Mouse (Mus musculus) R1 (cell line): ENCODE measurements around the gene Gipc1.

Source experiments
- DNase-seq: peaks from one replicate; pipeline ENCODE4 v3.0.0-alpha.2; 2018; ENCODE audit warnings: low read depth, low spot score

Gipc1 gene

DNA sequence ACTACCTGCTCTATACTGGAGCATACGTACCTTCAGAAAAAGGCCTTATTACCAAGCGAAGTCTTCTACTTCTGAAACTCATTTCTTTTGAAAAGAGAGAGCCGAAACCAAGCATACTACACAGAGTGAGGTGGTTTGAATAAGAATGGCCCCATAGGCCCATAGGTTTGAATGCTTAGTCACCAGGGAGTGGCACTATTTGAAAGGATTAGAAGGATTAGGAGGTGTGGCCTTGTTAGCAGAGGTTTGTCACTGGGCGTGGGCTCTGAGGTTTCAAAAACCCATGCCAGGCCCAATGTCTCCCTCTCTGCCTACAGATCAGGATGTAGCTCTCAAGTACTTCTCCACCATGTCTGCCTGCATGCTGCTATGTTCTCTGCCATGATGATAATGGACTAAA is 4.4 kb upstream of the Gipc1 start:
- peak; percentile 74 for DNase-seq

DNA sequence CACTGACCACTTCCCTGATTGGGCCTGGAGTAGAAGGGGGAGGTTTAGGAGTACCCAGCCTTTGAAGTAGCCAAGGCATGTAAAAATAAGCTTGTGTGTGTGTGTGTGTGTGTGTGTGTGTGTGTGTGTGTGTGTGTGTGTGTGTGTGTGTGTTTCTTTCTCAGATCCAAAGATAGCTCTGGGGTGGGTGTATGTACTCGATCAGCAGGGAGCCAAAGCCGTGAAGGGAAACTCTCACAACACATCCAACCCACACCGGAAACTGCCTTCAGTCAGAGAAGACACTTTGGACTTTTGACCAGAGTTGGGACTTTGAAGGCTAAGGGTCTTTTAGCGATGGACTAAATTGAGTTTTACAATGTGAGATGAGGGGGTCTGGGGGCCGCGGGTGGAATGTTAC is 2.8 kb upstream of the Gipc1 start:
- no peak for DNase-seq

DNA sequence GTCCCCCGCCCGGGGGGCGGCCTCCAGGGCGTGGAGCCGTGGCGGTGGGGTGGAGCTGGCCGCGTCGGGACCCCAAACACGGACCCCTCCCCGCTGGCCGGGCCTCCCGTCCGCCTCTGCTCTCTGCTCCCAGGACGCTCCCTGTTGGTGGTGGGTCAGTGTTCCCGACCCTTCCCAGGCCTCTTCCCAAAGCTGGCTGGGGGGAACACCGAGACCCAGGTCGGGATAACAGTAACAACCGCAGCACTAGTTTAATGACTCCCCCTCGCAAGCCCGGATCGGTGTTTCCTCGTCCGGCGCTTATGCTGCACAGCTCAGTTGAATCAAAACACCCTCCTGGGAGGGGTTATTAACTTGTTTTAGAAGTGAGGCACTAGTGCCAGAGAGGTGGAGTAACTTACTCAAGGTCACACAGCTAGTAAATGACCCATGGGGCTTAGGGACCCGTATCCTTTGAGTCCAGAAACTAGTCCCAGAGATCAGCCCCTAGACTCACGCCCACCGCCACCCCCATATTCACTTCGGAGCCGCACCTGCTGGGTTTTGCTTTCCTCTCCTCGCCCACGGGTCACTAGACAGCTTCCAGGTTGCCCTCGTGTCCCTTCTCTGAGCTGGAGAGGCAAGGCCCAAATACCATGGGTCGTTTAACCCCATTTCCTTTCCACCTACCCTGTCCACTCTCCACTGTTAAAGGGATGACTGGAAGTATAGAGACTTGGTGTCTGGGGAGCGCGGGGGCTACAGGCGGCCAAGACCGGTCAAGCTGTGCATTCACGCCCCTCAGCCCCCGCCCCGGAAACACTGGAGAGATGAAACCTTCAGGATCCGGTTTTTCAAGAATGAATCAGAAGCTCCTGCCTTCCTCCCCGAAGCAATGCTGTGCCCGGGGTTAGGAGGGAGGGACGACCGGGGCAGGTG is 526 bp downstream of the Gipc1 start:
- DNase-seq = peak; percentile 87

DNA sequence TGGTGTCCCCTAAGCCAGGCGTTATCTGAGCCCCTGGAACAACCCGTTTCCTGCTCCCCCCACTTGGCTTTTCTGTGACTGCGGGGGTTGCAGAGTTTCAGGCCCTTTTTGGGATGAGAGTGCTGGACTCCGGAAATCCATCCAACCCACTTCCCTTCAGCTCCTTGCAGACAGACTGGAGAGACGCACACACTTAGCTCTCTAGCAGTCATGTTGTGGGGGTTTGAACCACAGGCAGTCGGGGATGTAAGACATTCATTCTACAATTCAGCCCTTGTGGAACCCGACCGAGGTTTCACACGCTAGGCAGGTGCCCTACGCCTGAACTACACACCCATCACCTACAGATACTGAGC is 1.2 kb downstream of the Gipc1 start:
- no peak for DNase-seq

DNA sequence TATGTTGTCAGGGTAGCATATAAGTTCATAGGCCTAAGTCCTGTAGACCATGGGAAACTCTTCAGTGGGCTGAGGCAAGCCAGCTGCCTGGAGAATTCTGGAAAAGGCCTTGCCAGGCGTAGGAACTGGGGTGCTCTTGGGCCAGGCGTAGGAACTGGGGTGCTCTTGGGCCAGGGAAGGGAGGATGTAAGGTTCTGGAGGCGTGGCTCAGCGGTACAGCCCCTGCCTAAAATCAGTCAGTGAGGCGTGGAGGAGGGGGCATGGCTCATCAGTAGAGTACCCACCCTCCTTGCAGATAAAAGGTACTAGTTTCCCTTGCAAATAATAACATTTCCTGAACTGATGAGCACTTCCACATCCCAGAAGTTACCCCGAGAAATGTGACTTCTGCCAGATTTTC is 2.2 kb downstream of the Gipc1 start:
- DNase-seq = no peak

DNA sequence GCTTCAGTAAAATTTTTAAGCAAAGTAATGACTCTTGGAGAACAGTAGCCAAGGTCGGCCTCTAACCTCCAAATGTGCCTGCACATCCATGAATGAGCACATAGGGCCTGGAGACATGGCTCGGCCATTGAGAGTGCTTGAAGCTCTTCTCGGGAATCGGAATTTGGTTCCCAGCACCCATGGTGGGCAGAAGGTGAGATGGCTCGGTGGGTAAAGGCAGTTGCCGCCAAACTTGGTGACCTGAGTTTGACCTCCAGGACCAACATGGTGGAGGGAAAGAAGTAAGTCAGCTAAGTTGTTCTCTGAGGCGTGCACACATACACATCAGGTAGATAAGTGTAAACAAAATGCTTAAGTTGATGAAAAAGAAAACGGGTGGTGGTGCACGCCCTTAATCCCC is 3.6 kb downstream of the Gipc1 start:
- peak; percentile 53 for DNase-seq

DNA sequence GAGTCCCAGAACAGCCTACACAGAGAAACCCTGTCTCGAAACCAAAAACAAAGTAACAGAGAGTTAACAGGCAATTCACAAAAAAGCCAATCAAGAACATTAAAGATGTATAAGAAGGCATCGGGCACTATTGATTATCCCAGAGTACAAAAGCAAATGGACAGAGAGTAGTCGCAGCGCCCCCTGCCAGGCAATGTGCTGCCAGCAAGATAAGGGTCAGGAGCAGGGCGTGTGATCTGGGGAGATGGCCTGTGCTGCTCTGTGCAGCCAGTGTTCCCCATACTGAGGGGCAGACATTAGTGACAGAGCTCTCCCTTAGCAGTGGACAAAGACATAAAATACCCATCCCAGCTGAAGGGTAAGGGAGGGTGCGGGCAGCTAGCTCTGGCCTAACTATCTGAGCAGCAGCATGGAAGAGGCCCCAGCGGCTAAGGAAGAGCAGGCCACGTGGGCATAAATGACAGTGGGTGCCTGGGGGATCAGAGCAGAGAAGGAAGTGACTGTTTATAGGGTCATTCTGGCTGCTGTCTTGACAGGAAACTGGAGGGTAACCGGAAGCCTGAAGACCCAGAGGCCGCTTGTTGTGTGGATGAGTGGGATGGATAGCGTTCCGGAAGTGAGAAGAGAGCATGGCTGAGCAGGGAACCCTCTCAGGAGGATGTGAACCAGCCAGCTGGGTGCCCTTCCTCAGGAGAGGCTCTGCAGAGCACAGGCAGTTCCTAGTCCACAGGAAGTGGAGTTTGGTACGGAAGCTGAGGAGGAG is 4.2 kb downstream of the Gipc1 start:
- no peak for DNase-seq

DNA sequence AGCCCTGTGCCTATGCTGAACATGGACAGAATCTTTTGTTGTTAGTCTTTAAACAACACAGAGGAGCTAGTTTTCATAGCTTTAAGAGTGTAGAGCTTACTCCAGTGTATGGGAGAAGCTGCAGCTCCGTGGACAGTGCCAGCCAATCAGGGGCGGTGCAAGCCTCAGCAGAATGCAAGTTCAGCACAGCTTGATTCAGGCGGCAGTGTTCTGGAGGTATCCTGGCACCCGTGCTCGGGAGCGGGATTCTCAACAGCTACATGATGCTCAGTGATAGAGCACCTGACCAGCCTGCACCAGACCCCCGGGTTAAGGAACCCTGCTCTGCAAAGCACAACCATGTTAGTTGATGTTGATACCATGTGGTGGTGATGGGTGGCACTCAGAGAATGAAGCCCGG is 8.1 kb downstream of the Gipc1 start:
- no peak for DNase-seq

DNA sequence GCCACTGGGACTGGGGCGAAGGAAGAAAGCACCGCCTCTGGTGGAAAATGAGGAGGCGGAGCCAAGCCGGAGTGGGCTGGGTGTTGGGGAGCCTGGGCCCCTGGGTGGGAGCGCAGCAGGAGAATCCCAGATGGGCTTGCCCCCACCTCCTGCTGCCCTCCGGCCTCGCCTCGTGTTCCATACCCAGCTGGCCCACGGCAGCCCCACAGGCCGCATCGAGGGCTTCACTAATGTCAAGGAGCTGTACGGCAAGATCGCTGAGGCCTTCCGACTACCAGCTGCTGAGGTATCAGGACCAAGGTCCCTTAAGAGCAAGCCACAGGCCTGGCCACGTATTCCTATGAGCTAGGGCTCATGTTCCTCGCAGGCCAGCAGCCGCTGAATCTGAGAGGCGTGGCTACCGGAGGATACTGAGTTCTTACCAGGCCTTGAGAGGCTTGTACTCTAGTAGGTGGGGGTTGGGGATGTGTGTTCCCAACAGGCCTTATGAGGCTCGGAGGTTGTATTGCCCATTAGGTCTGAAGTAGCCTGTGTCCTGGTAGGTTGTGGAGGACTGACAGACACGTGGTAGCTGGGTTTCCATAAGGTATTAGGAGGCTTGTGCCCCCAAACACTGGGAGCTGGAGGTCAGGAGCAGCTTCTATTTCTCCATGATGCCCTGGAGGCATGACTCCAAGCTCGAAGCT is 8.7 kb downstream of the Gipc1 start:
- DNase-seq = no peak

DNA sequence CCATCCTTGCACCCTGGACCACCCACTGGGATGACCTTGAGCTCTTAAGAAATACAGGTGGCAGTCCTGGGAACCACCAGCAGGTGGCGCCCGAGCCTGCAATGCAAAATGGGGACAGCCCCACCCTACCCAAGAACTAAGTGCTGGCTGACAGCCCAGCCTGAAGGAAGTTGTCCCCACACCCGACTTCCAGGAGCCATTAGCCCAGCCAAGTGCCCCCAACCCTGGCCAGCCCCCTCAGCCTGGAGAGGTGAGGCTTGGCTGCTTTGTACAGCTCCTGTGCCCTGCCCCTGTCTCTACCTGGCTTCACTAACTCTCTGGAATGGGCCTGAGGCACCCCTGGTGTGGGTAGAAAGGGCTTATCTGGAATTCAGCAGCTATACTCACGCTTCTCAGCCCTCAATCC is 9.9 kb downstream of the Gipc1 start:
- peak; percentile 94 for DNase-seq

DNA sequence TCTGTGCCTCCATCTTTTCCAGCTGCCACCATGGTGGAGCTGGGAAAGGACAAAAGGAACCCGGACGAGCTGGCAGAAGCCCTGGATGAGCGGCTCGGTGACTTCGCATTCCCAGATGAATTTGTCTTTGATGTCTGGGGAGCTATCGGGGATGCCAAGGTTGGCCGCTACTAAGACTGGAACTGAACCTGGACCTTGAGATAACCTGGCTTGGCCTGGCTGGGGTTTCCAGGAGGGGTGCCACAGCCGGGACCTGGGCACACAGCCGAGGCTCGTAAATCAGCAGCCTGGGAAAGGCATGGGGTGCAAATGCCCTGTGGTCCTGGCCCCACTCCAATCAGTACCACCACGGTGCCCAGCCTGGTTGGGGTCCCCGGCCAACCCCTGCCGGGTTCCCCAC is 11.6 kb downstream of the Gipc1 start:
- no peak for DNase-seq

DNA sequence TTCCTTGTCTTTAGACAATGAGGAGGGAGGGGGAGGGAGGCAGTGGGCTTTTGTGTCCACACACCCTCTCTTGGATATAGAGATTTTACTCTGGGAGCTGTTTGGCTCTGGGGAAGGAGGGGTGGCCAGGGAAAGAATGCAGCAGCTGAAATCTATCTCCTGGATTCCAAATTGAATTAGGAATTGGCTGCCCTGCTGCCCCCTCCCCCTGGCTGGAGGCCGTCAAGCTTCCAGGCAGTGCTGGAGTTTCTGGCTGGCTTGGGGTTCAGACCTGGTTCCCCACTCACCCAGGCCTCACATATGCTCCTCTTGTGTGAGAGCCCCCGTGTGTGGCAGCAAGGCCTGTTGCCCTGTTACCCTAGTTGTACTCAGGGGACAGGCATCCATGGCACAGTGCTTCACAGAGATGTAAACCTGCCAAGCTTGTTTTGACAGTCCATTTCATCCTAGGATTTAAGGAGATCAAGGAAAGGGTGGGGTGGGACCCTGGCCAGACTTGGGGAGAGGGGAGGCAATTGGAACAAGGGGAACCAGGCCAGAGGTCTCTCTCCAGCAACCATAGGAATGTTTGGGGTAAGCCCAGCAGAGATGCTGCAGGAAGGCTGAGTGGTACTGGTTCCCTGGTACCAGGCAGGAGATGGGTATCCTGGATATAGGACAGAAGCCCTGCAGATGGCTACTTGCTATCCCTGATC is 12.6 kb downstream of the Gipc1 start:
- no peak for DNase-seq

DNA sequence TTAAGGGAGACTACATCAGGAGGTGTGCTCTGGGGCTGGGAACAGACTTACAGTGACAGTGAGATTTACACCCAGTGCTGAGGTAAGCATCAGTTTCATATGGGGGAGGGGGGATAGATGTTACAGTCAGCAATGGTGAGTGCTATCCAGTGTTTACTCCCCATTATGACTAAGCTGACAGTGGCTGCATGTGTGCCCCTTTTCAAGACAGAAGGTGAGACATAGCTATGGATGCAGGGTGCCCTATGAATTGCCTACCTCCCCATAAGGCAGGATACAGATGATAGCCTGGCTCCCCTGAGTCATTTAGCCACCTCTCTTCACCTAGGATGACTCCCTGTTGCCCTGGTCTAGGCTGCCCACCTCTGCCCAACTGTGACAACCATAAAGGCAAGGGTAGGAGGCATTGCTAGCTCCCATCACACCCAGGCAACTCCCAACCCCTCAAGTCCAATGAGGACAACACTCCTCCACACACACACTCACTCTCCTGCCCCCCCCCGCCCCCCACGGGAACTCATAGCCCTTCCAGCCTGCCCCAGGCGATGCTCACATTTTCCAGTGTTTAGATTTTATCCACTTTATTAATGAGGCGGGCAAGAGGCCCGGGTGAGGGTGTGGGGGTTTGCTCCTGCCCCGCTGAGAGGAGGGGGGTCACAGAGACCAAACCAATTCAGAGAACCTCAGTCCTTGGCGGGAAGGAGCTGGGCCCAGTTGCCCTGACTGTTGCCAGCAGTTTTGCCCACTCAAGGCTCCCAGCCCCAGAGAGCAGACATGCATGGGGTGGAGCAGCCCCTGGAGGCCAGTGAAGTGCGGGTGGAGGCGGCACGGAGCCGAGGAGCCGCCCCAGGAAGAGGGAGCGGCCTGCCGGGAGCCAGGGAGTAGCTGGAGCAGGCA is 13.7 kb downstream of the Gipc1 start, which contains the start of gene Ptger1:
Gene Ptger1 (plus strand): TSS at position 710 of the 897 bp plus-strand sequence.
- no peak for DNase-seq

DNA sequence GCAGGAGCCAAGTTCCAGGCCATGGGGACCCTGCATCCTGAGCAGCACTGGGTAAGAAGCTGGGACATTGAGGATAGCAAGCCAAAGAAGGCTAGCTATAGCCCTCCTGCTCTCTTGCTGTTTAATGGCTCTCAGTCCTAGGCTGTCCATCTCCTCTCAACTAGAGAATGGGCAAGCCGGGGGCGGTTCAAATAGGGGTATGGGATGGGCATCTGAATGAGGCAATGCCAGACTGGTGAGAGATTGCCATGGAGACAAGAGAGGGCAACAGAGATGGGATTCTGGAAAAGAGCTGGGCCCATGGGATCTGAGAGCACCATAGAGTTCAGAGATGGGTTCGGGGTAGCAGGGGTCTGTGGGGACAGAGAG is 14.4 kb downstream of the Gipc1 start:
- no peak for DNase-seq

DNA sequence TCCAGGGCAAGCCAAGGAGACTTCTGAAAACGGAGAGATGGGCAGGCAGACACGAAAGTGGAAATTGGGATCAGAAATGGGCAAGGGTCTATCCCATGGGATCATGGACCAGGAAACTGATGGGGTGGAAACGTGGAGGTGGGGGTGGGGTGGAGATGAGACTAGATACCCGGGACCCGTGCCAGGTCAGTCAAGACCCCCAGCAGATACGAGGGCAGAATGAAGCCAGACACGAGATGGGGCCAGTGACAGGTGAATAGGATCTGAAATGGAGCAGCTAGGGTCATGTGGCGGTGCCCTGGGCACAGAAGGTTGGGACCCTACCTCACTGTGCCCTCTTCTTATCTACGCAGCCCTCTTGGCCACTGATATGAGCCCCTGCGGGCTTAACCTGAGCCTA is 15.0 kb downstream of the Gipc1 start:
- DNase-seq = no peak

DNA sequence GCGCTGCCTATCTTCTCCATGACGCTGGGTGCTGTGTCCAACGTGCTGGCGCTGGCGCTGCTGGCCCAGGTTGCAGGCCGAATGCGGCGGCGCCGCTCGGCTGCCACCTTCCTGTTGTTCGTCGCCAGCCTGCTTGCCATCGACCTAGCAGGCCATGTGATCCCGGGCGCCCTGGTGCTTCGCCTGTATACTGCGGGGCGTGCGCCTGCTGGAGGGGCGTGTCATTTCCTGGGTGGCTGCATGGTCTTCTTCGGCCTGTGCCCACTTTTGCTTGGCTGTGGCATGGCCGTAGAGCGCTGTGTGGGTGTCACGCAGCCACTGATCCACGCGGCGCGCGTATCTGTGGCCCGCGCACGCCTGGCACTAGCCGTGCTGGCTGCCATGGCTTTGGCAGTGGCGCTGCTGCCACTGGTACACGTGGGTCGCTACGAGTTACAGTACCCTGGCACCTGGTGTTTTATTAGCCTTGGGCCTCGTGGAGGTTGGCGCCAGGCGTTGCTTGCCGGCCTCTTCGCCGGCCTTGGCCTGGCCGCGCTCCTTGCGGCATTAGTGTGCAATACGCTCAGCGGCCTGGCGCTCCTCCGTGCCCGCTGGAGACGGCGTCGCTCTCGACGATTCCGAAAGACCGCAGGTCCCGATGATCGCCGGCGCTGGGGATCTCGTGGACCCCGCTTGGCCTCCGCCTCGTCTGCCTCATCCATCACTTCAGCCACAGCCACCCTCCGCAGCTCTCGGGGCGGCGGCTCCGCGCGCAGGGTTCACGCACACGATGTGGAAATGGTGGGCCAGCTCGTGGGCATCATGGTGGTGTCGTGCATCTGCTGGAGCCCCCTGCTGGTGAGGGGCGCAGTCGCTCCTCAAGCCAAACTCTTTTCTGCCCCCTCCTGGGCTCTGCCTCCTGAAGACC is 15.8 kb downstream of the Gipc1 start:
- peak; percentile 85 for DNase-seq

DNA sequence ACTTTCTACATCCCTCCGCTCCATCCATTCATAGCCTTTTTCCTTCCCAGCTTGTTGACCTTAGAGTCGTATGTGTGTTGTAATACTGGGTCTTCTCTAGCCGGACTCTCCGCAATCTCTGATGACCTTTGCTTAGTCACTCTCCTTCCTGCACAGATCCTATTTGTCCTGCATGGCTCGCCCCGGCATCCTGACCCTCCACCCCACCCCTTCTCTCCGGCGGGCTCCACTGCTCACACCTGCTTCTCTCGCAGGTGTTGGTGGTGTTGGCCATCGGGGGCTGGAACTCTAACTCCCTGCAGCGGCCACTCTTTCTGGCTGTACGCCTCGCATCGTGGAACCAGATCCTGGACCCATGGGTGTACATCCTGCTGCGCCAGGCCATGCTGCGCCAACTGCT is 16.5 kb downstream of the Gipc1 start:
- DNase-seq = no peak

DNA sequence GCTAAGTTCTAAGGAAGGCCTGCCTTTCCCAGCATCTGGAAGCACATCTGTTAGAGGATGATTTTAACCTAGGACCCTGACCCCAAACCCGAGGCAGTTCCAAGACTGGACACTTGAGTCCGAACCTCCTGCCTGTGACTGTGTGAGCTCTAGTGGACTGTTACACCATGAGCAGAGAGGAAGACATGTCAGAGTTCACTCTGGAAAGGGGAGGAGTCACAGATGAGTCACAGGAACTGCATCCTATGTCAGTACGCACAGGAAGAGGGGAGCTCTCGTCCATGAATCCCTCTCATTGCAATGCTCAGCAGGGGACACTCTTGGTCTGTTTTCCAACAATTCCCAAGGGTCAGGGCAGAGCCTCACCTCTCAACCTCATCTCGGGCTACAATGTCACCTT is 20.5 kb downstream of the Gipc1 start:
- DNase-seq = no peak

DNA sequence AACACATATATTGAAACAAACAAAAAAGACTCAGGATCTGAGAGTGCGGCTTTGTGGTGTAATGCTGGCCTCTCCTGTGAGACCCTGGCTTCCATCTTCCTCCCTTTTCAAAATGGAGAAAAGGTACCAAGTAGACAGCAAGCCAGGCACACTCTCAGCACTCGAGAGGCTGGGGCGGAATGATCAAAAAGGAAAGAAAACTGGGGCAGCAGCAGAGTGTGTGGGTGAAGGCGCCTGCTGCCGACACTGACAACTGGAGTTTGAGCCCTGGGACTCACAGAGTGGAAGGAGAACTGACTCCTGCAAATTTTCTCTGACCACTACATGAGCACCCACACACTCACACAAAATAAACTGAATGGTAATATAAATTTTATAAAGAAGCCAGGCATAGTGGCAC is 22.0 kb downstream of the Gipc1 start:
- DNase-seq = no peak

DNA sequence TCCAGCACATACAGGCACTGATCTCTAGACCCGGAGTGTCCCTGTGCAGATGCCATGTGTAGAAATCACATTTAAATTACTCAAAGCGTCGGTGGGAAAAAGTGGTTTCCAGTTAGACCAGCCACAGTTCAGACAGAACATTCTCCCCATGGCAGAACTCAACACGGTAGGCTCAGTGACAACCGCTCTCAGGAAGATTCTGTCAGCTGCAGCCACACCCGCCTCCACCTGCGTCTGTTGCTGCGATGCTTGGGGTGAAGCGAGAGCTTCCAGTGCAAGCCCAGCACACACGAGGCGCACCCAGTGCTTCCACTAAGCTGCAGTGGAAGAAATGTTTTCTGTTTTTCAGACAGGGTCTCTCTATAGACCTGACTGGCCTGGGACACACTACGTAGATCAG is 27.4 kb downstream of the Gipc1 start:
- DNase-seq = no peak
